20 mouse cellular contexts compared by ENCODE assay signal in the genomic region with DNA sequence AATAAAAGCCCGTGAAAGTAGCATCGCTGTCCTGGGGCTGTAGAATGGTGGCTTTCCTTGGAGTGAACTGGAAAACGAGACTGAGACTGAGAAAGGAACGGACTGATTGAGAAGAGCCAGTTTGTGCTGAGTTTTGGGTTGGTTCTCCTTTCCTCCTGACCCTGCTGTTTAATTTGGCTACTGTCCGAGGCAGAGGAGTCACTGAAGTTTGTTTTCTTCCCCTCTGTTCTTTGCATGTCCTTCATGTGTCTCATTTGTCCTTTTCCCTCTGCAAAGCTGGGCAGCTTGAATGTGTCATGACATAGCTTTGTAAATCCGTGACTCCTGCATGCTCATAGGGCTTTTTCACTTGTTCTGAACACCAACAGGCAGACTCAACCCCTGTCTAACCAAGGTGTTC.
A peak's percentile ranks its signal among the peaks of the same experiment; 100 is the strongest.
DNase-seq lines count a peak whose midpoint lies in the region; ATAC-seq and TF ChIP-seq lines count a peak whose summit lies in the region.
"Had no signal": no experiment of that assay in that cellular context is flagged by ENCODE, and none has a peak within 500 bp of the region (broad histone marks: within the 10 kb centered on the region; RNA-seq: fewer than 3 reads in every experiment).

No protein-coding gene starts in this region.

- no peak overlapping the region for H3K4me2 ChIP-seq in kidney, postnatal 0 days (ENCODE audit: low read length)
- no peak overlapping the region for H3K4me2 ChIP-seq in kidney, embryonic 15.5 days
- no peak overlapping the region for H3K4me2 ChIP-seq in liver, postnatal 0 days (ENCODE audit: low read depth, low read length)
- no peak overlapping the region for H3K4me2 ChIP-seq in liver, embryonic 11.5 days
- H3K4me2 ChIP-seq: forebrain, embryonic 13.5 days; heart, embryonic 15.5 days; hindbrain, embryonic 13.5 days had no signal

- no peak for TF ChIP-seq EP300 in liver, postnatal 0 days (IDR thresholded peaks at IDR 0.05; ENCODE audit: low read depth)

- no peaks in the 10 kb centered on the region for H3K36me3 ChIP-seq in kidney, postnatal 0 days (ENCODE audit: insufficient read depth, low read length)
- H3K36me3 ChIP-seq in kidney, embryonic 15.5 days = no peaks in the 10 kb centered on the region
- H3K36me3 ChIP-seq in liver, postnatal 0 days (replicated peaks; ENCODE audit: insufficient read depth, low read length) = no peaks in the 10 kb centered on the region
- H3K36me3 ChIP-seq in liver, embryonic 11.5 days (ENCODE audit: control insufficient read depth, insufficient read depth, low read length) = no peaks in the 10 kb centered on the region
- H3K36me3 ChIP-seq: embryonic facial prominence, embryonic 10.5 days; G1E; heart, embryonic 10.5 days; heart, embryonic 15.5 days; hindbrain, embryonic 13.5 days had no signal

- H3K27ac ChIP-seq in kidney, postnatal 0 days = no peak overlapping the region
- H3K27ac ChIP-seq in kidney, embryonic 15.5 days = no peak overlapping the region
- no peak overlapping the region for H3K27ac ChIP-seq in liver, postnatal 0 days (ENCODE audit: low read depth)
- H3K27ac ChIP-seq in liver, embryonic 11.5 days (ENCODE audit: low read depth, low read length) = no peak overlapping the region
- H3K27ac ChIP-seq: embryonic facial prominence, embryonic 10.5 days; forebrain, embryonic 13.5 days; heart, embryonic 10.5 days; heart, embryonic 15.5 days; hindbrain, embryonic 13.5 days; hindbrain, postnatal 0 days had no signal

- no peak overlapping the region for H3K9ac ChIP-seq in kidney, postnatal 0 days (ENCODE audit: low read depth, low read length)
- H3K9ac ChIP-seq in kidney, embryonic 15.5 days = no peak overlapping the region
- no peak overlapping the region for H3K9ac ChIP-seq in liver, postnatal 0 days (replicated peaks)
- H3K9ac ChIP-seq in liver, embryonic 11.5 days (ENCODE audit: low read depth, low read length) = no peak overlapping the region
- H3K9ac ChIP-seq: forebrain, embryonic 13.5 days; forebrain, postnatal 0 days; heart, embryonic 15.5 days; hindbrain, embryonic 13.5 days had no signal

- peak; percentile 36 to 80 for DNase-seq in adrenal gland, adult (ENCODE audit: inconsistent age in 2 of 2, low spot score in 1 of 2)
- no peak for DNase-seq in adrenal gland, postnatal 25 days
- DNase-seq in kidney, postnatal 0 days (ENCODE audit: low spot score) = peak; percentile 38
- DNase-seq in liver, postnatal 0 days = no peak
- DNase-seq in liver, embryonic 11.5 days (ENCODE audit: low spot score) = no peak
- DNase-seq in layer of hippocampus, adult 9-10 months (ENCODE audit: low spot score) = no peak
- DNase-seq: B cell, adult 2 months; cerebellum, adult 2 months; cerebellum, postnatal 10 days; forebrain, postnatal 0 days; gastrocnemius, postnatal 14 days had no signal

- no peaks in the 10 kb centered on the region for H3K4me1 ChIP-seq in kidney, postnatal 0 days (replicated peaks; ENCODE audit: insufficient read depth, low read length)
- no peaks in the 10 kb centered on the region; the same call in 1 of the 2 replicates for H3K4me1 ChIP-seq in kidney, embryonic 15.5 days
- H3K4me1 ChIP-seq in liver, postnatal 0 days (ENCODE audit: insufficient read depth) = no peaks in the 10 kb centered on the region
- no peaks in the 10 kb centered on the region for H3K4me1 ChIP-seq in liver, embryonic 11.5 days (replicated peaks; ENCODE audit: control insufficient read depth, insufficient read depth, low read length)
- H3K4me1 ChIP-seq: heart, embryonic 15.5 days had no signal

- 72% methylated on average over 6 of the region's 6 CpGs for WGBS in kidney, postnatal 0 days
- 71% methylated on average over 6 of the region's 6 CpGs for WGBS in kidney, embryonic 15.5 days
- 65% methylated on average over 6 of the region's 6 CpGs for WGBS in liver, postnatal 0 days (ENCODE audit: insufficient replicate concordance)
- WGBS in liver, embryonic 11.5 days = 81% methylated on average over 6 of the region's 6 CpGs

- no peak for TF ChIP-seq CTCF in kidney, postnatal 0 days (IDR thresholded peaks at IDR 0.05; ENCODE audit: low read depth)
- no peak for TF ChIP-seq CTCF in liver, postnatal 0 days (IDR thresholded peaks at IDR 0.05; ENCODE audit: low read depth)

- H3K4me3 ChIP-seq in kidney, postnatal 0 days (replicated peaks; ENCODE audit: low read depth, low read length) = no peak overlapping the region
- no peak overlapping the region for H3K4me3 ChIP-seq in kidney, embryonic 15.5 days (replicated peaks)
- H3K4me3 ChIP-seq in liver, postnatal 0 days (ENCODE audit: low read depth, low read length) = no peak overlapping the region
- no peak overlapping the region for H3K4me3 ChIP-seq in liver, embryonic 11.5 days (ENCODE audit: low read depth, low read length)
- H3K4me3 ChIP-seq: embryonic facial prominence, embryonic 10.5 days; forebrain, embryonic 13.5 days; heart, embryonic 10.5 days; heart, embryonic 15.5 days; hindbrain, embryonic 13.5 days had no signal

- no peaks in the 10 kb centered on the region for H3K9me3 ChIP-seq in kidney, postnatal 0 days (replicated peaks; ENCODE audit: low read length)
- no peaks in the 10 kb centered on the region for H3K9me3 ChIP-seq in kidney, embryonic 15.5 days (replicated peaks)
- no peaks in the 10 kb centered on the region for H3K9me3 ChIP-seq in liver, postnatal 0 days (ENCODE audit: low read length)
- no peaks in the 10 kb centered on the region for H3K9me3 ChIP-seq in liver, embryonic 11.5 days (ENCODE audit: control insufficient read depth, low read length)
- H3K9me3 ChIP-seq: embryonic facial prominence, embryonic 10.5 days; forebrain, embryonic 13.5 days; G1E; heart, embryonic 10.5 days; heart, embryonic 15.5 days; hindbrain, embryonic 13.5 days had no signal

- no peak for ATAC-seq in kidney, postnatal 0 days (replicated peaks; ENCODE audit: low FRiP score, low read depth)
- no peak for ATAC-seq in kidney, embryonic 15.5 days (replicated peaks; ENCODE audit: low FRiP score)
- peak; percentile 51; the same call in 1 of the 2 replicates for ATAC-seq in liver, postnatal 0 days
- ATAC-seq in liver, embryonic 11.5 days (replicated peaks; ENCODE audit: low FRiP score) = no peak
- ATAC-seq: CD4-positive, CD25-positive, alpha-beta regulatory T cell, adult 4 months; forebrain, embryonic 13.5 days; forebrain, postnatal 0 days; hindbrain, postnatal 0 days had no signal

- no peaks in the 10 kb centered on the region for H3K27me3 ChIP-seq in kidney, postnatal 0 days (ENCODE audit: insufficient read depth, low read length)
- H3K27me3 ChIP-seq in kidney, embryonic 15.5 days = no peaks in the 10 kb centered on the region
- H3K27me3 ChIP-seq in liver, postnatal 0 days (ENCODE audit: insufficient read depth, low read length) = no peaks in the 10 kb centered on the region
- no peaks in the 10 kb centered on the region for H3K27me3 ChIP-seq in liver, embryonic 11.5 days (replicated peaks; ENCODE audit: control insufficient read depth, insufficient read depth, low read length)
- H3K27me3 ChIP-seq: forebrain, embryonic 13.5 days; heart, embryonic 15.5 days; hindbrain, embryonic 13.5 days had no signal

Comparison
In these comparisons a context has a peak if more than half of its experiments do, and no peak if none do; other contexts are left out.
1. DNase-seq: peak in adrenal gland, adult (2 of 2) and kidney, postnatal 0 days (single experiment); none in adrenal gland, postnatal 25 days (single experiment), liver, postnatal 0 days (single experiment), liver, embryonic 11.5 days (single experiment) and layer of hippocampus, adult 9-10 months (single experiment).